Mouse (Mus musculus) liver, postnatal 0 days (tissue): ENCODE measurements around the gene Steap4.
"Not testable (repeated sequence)": the region's sequence is repeated elsewhere in the genome, so short reads cannot be mapped to it uniquely, and the experiment has no call there.

Source experiments
- CTCF ChIP-seq: sonication (generic); IDR thresholded peaks from 2 replicates; pipeline ENCODE4 v1.5.1; 2016; ENCODE audit warnings: antibody characterized with exemption, low read depth
- EP300 ChIP-seq: IDR thresholded peaks from 2 replicates; pipeline ENCODE4 v1.6.1; 2016; ENCODE audit warnings: antibody characterized with exemption, low read depth, mild to moderate bottlenecking

GRCm38 (mm10) chr5:7991631-7992030 is 31.4 kb downstream of the Steap4 start:
- TF ChIP-seq EP300, CTCF: not testable (repeated sequence)
